Mouse (Mus musculus) midbrain, postnatal 0 days (tissue): ENCODE results near the gene Col5a1. TPM values are rescaled to one million over a fixed set of nuclear protein-coding genes. Genes with fewer than 3 reads are reported as not detected.

Experiments
- ATAC-seq: fragments of 200-750 bp; cut with Nextera tagmentation; 2 replicates; pipeline ENCODE4 v1.8.0; 2017; ENCODE audit warnings: moderate number of reproducible peaks, mild to moderate bottlenecking, moderate TSS enrichment, moderate library complexity; ENCODE audit not compliant: low FRiP score
- DNase-seq: peaks from one replicate; pipeline ENCODE4 v3.0.0-alpha.2; 2015; ENCODE audit warnings: low spot score
- H3K27ac ChIP-seq: fragments of 300-500 bp; sonication (generic); 2 replicates; pipeline ENCODE4 v1.5.1; 2014; ENCODE audit warnings: low read depth, mild to moderate bottlenecking, low read length, mixed read lengths
- H3K27me3 ChIP-seq: fragments of 300-500 bp; sonication (generic); 2 replicates; pipeline ENCODE4 v1.6.1; 2014; ENCODE audit warnings: low read length, control low read depth, mixed read lengths; ENCODE audit not compliant: insufficient read depth
- H3K36me3 ChIP-seq: fragments of 300-500 bp; sonication (generic); 2 replicates; pipeline ENCODE4 v1.6.1; 2014; ENCODE audit warnings: low read length, control low read depth, mixed read lengths; ENCODE audit not compliant: insufficient read depth
- H3K4me1 ChIP-seq: fragments of 300-500 bp; sonication (generic); 2 replicates; pipeline ENCODE4 v1.6.1; 2014; ENCODE audit warnings: mild to moderate bottlenecking, control low read depth, antibody characterized with exemption, low read length, mixed read lengths; ENCODE audit not compliant: insufficient read depth
- H3K4me2 ChIP-seq: fragments of 300-500 bp; sonication (generic); 2 replicates; pipeline ENCODE4 v1.6.1; 2014; ENCODE audit warnings: low read depth, mild to moderate bottlenecking, low read length, mixed read lengths; ENCODE audit not compliant: poor library complexity, severe bottlenecking
- H3K4me3 ChIP-seq: fragments of 300-500 bp; sonication (generic); 2 replicates; pipeline ENCODE4 v1.5.1; 2014; ENCODE audit warnings: low read depth, mild to moderate bottlenecking, low read length, moderate library complexity
- H3K9ac ChIP-seq: fragments of 300-500 bp; sonication (generic); replicated peaks from 2 replicates; pipeline ENCODE4 v1.6.1; 2014; ENCODE audit warnings: mild to moderate bottlenecking, low read length, moderate library complexity, mixed read lengths; ENCODE audit not compliant: poor library complexity, severe bottlenecking
- H3K9me3 ChIP-seq: fragments of 300-500 bp; sonication (generic); 2 replicates; pipeline ENCODE4 v1.6.1; 2016; ENCODE audit warnings: low read length, control low read depth
- CTCF ChIP-seq: IDR thresholded peaks from 2 replicates; pipeline ENCODE4 v1.5.1; 2016; ENCODE audit warnings: antibody characterized with exemption, mild to moderate bottlenecking
- WGBS: fragments of 180-500 bp; shearing (Covaris S2); extraction: QIAGEN DNeasy Blood & Tissue Kit; methylation state at CpG from one replicate; pipeline ENCODE4 v1.1.7; 2014; 5-methylcytosine and 5-hydroxymethylcytosine counted together
- polyA plus RNA-seq: library from polyadenylated mRNA; unstranded; fragments of >200 nt; fragmentation: Nextera tagmentation; extraction: Ambion mirVana; gene quantifications from 2 replicates; pipeline ENCODE4 v1.2.1, GENCODE M21; 2015
- total RNA-seq: library from RNA; depleted of rRNA; stranded (reverse); fragments of >200 nt; gene quantifications from 2 replicates; pipeline ENCODE4 v1.2.3, GENCODE M21; 2014

Gene Col5a1
- total and polyA plus RNA-seq, 2 experiments from 2014 or later: 5.6 to 16.9 TPM

- Histone ChIP-seq H3K27ac (no peak overlapping the region), H3K4me3 (no peak overlapping the region), H3K4me2 (no peak overlapping the region), H3K9me3 (no peaks in the 10 kb centered on the region), H3K36me3 (no peaks in the 10 kb centered on the region), H3K4me1 (no peaks in the 10 kb centered on the region), H3K27me3 (no peaks in the 10 kb centered on the region), H3K9ac (no peak overlapping the region)
- 84% methylated on average over 5 of the region's 5 CpGs for WGBS
- no peak for DNase-seq
- no peak for ATAC-seq
- no peak for TF ChIP-seq CTCF
Observed at GRCm38 (mm10) chr2:27875786-27876185, 10.4 kb upstream of the Col5a1 start.

GRCm38 (mm10) chr2:27876724-27877504, 9.3 kb upstream of the Col5a1 start:
- Histone ChIP-seq H3K4me1 (no peaks in the 10 kb centered on the region), H3K27ac (no peak overlapping the region), H3K36me3 (no peaks in the 10 kb centered on the region), H3K9me3 (no peaks in the 10 kb centered on the region), H3K9ac (no peak overlapping the region), H3K4me2 (no peak overlapping the region), H3K4me3 (no peak overlapping the region), H3K27me3 (no peaks in the 10 kb centered on the region)
- WGBS: 74% methylated on average over 13 of the region's 13 CpGs
- ATAC-seq: no peak
- TF ChIP-seq CTCF: no peak
- no peak for DNase-seq

GRCm38 (mm10) chr2:27878066-27878465, 8.2 kb upstream of the Col5a1 start:
- no peak for ATAC-seq
- WGBS: 82% methylated on average over 5 of the region's 5 CpGs
- no peak overlapping the region for H3K4me3 ChIP-seq
- H3K27me3 ChIP-seq: no peaks in the 10 kb centered on the region
- no peaks in the 10 kb centered on the region for H3K36me3 ChIP-seq
- no peak for TF ChIP-seq CTCF
- no peaks in the 10 kb centered on the region for H3K4me1 ChIP-seq
- H3K9ac ChIP-seq: no peak overlapping the region
- no peak overlapping the region for H3K27ac ChIP-seq
- DNase-seq: no peak
- no peaks in the 10 kb centered on the region for H3K9me3 ChIP-seq
- H3K4me2 ChIP-seq: no peak overlapping the region

GRCm38 (mm10) chr2:27883276-27883675, 2.9 kb upstream of the Col5a1 start:
- ATAC-seq: no peak
- H3K27ac ChIP-seq: no peak overlapping the region
- no peak overlapping the region for H3K9ac ChIP-seq
- 0 out of 2 replicates have a peak, but pooled peaks cover 2% of the 10 kb centered on the region for H3K4me1 ChIP-seq
- 76% methylated on average over 7 of the region's 7 CpGs for WGBS
- no peak overlapping the region for H3K4me3 ChIP-seq
- H3K27me3 ChIP-seq: peaks cover 6% of the 10 kb centered on the region; the same call in 1 of the 2 replicates
- no peak for TF ChIP-seq CTCF
- no peak for DNase-seq
- H3K9me3 ChIP-seq: no peaks in the 10 kb centered on the region
- H3K4me2 ChIP-seq: no peak overlapping the region
- no peaks in the 10 kb centered on the region for H3K36me3 ChIP-seq

GRCm38 (mm10) chr2:27885456-27886147, 623 bp upstream of the Col5a1 start:
- no peak overlapping the region for H3K27ac ChIP-seq
- 5% methylated on average over 12 of the region's 12 CpGs for WGBS

More at GRCm38 (mm10) chr2:27885456-27886147, 623 bp upstream of the Col5a1 start:
- ATAC-seq (peak; percentile 61; the same call in 1 of the 2 replicates), DNase-seq (peak; percentile 69)
- H3K27me3 ChIP-seq: peaks cover 9% of the 10 kb centered on the region; the same call in 1 of the 2 replicates
- peak; percentile 50 for TF ChIP-seq CTCF
- H3K9me3 ChIP-seq: no peaks in the 10 kb centered on the region
- H3K4me1 ChIP-seq: 0 out of 2 replicates have a peak, but pooled peaks cover 2% of the 10 kb centered on the region
- peak overlapping the region; percentile 54; the same call in 1 of the 2 replicates for H3K9ac ChIP-seq
- no peaks in the 10 kb centered on the region for H3K36me3 ChIP-seq
- peak overlapping the region; percentile 94 for H3K4me2 ChIP-seq
- peak overlapping the region; percentile 47 for H3K4me3 ChIP-seq
